Mouse (Mus musculus) layer of hippocampus, adult 11-12 months (tissue): ENCODE results near the gene Skp1a.

ENCODE experiments used
- DNase-seq: peaks from one replicate; pipeline ENCODE4 v3.0.0; 2022; ENCODE audit warnings: low spot score

Skp1a gene

GRCm38 (mm10) chr11:52255077-52255476 lies 23.3 kb downstream of the Skp1a start:
- DNase-seq: no peak

- no peak for DNase-seq
These were observed 25.6 kb downstream of the Skp1a start for GRCm38 (mm10) chr11:52257376-52257775.

GRCm38 (mm10) chr11:52258711-52259110 lies 26.9 kb downstream of the Skp1a start:
- no peak for DNase-seq

- DNase-seq: no peak
These were observed 29.1 kb downstream of the Skp1a start for GRCm38 (mm10) chr11:52260878-52261277.

- peak; percentile 38 for DNase-seq
These were observed 30.1 kb downstream of the Skp1a start for GRCm38 (mm10) chr11:52261937-52262336.

GRCm38 (mm10) chr11:52262338-52262737 lies 30.5 kb downstream of the Skp1a start:
- no peak for DNase-seq

GRCm38 (mm10) chr11:52264871-52265270 lies 33.1 kb downstream of the Skp1a start:
- DNase-seq: no peak

- no peak for DNase-seq
These were observed 34.0 kb downstream of the Skp1a start for GRCm38 (mm10) chr11:52265616-52266307.

- DNase-seq: no peak
These were observed 35.5 kb downstream of the Skp1a start for GRCm38 (mm10) chr11:52267271-52267670.

GRCm38 (mm10) chr11:52268104-52268835 lies 36.5 kb downstream of the Skp1a start:
- no peak for DNase-seq

- DNase-seq: no peak
These were observed 38.0 kb downstream of the Skp1a start for GRCm38 (mm10) chr11:52269841-52270240.

- no peak for DNase-seq
These were observed 40.1 kb downstream of the Skp1a start for GRCm38 (mm10) chr11:52271765-52272495.

GRCm38 (mm10) chr11:52272619-52273018 lies 40.8 kb downstream of the Skp1a start:
- DNase-seq: no peak

- DNase-seq: no peak
These were observed 41.6 kb downstream of the Skp1a start for GRCm38 (mm10) chr11:52273183-52273941.

GRCm38 (mm10) chr11:52273942-52274330 lies 42.1 kb downstream of the Skp1a start:
- no peak for DNase-seq

GRCm38 (mm10) chr11:52274456-52275112 lies 42.8 kb downstream of the Skp1a start:
- no peak for DNase-seq

- no peak for DNase-seq
These were observed 43.6 kb downstream of the Skp1a start for GRCm38 (mm10) chr11:52275366-52275765.

GRCm38 (mm10) chr11:52275774-52276555 lies 44.2 kb downstream of the Skp1a start:
- DNase-seq: peak; percentile 23

- no peak for DNase-seq
These were observed 45.2 kb downstream of the Skp1a start for GRCm38 (mm10) chr11:52276961-52277391.

- no peak for DNase-seq
These were observed 45.8 kb downstream of the Skp1a start for GRCm38 (mm10) chr11:52277433-52278150.
